Mouse (Mus musculus) bone marrow, adult 2 months (tissue): ENCODE data around the gene Edem2.

Source experiments
- CTCF ChIP-seq: fragments of 200-500 bp; IDR thresholded peaks from 2 replicates; pipeline ENCODE4 v1.5.1; 2011; ENCODE audit warnings: low read length, control low read depth; ENCODE audit not compliant: control insufficient read depth, insufficient read depth
- POLR2A ChIP-seq: fragments of 200-500 bp; IDR thresholded peaks from 2 replicates; pipeline ENCODE4 v1.6.1; 2011; ENCODE audit warnings: low read depth, mild to moderate bottlenecking, control low read depth, low read length, borderline replicate concordance; ENCODE audit not compliant: control insufficient read depth

DNA sequence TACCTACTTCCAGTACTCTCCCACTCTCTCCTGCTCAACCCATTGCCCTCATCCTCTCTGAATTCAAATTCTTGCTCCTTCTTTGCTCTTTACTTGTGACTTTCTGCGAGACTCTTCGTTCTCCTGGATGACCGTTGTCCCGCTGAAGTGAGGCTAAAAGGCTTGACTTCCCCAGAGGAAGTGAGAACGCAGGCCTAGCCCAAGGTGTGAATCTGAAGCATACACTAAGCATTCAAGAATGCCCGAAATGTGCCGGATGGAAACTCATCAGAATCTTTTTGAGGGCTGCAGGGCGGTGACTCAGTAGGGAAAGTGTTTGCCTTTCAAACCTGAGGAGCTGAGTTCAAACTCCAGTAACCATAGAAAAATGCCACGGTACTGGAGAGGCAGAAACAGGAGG is 14.1 kb upstream of the Edem2 start:
- TF ChIP-seq POLR2A, result no peak
- TF ChIP-seq CTCF, result no peak
